Mouse (Mus musculus): Measurements from ENCODE around the gene Fap. TPM values are rescaled to one million over a fixed set of nuclear protein-coding genes. Genes with fewer than 3 reads are reported as not detected.

The Fap gene
- polyA plus RNA-seq, 1 experiment from 2014 or later = 10.5 TPM

- ATAC-seq = no peak
- H3K9me3 ChIP-seq (ENCODE audit: control insufficient read depth, low read length) = no peaks in the 10 kb centered on the region
- 39% methylated on average over 9 of the region's 9 CpGs for whole genome bisulfite sequencing
- no peak overlapping the region for H3K9ac ChIP-seq (ENCODE audit: low read depth, low read length)
- no peak overlapping the region for H3K27ac ChIP-seq (ENCODE audit: low read length)
- no peaks in the 10 kb centered on the region for H3K36me3 ChIP-seq (ENCODE audit: control insufficient read depth, insufficient read depth, low read length)
- no peak overlapping the region for H3K4me2 ChIP-seq (ENCODE audit: low read depth, low read length)
- no peaks in the 10 kb centered on the region for H3K4me1 ChIP-seq (ENCODE audit: control insufficient read depth, insufficient read depth, low read length)
- 0 out of 2 replicates have a peak, but pooled peaks cover 3% of the 10 kb centered on the region for H3K27me3 ChIP-seq (replicated peaks; ENCODE audit: control insufficient read depth, insufficient read depth, low read length)
- no peak overlapping the region for H3K4me3 ChIP-seq (ENCODE audit: low read length)
Observed at GRCm38 (mm10) chr2:62458070-62458469, 115.8 kb downstream of the Fap start.

GRCm38 (mm10) chr2:62454991-62455390 lies 118.9 kb downstream of the Fap start:
- no peaks in the 10 kb centered on the region for H3K36me3 ChIP-seq (ENCODE audit: control insufficient read depth, insufficient read depth, low read length)
- H3K4me2 ChIP-seq (ENCODE audit: low read depth, low read length) = no peak overlapping the region
- H3K9ac ChIP-seq (ENCODE audit: low read depth, low read length) = no peak overlapping the region
- H3K27me3 ChIP-seq (replicated peaks; ENCODE audit: control insufficient read depth, insufficient read depth, low read length) = 0 out of 2 replicates have a peak, but pooled peaks cover 3% of the 10 kb centered on the region
- H3K9me3 ChIP-seq (ENCODE audit: control insufficient read depth, low read length) = no peaks in the 10 kb centered on the region
- H3K4me3 ChIP-seq (ENCODE audit: low read length) = no peak overlapping the region
- H3K27ac ChIP-seq (ENCODE audit: low read length) = no peak overlapping the region
- ATAC-seq = no peak
- H3K4me1 ChIP-seq (ENCODE audit: control insufficient read depth, insufficient read depth, low read length) = no peaks in the 10 kb centered on the region
- 82% methylated on average over 11 of the region's 11 CpGs for WGBS

GRCm38 (mm10) chr2:62454033-62454432 lies 119.8 kb downstream of the Fap start:
- Histone ChIP-seq H3K4me3 (ENCODE audit: low read length) (no peak overlapping the region), H3K9me3 (ENCODE audit: control insufficient read depth, low read length) (no peaks in the 10 kb centered on the region), H3K27ac (ENCODE audit: low read length) (no peak overlapping the region), H3K4me1 (ENCODE audit: control insufficient read depth, insufficient read depth, low read length) (no peaks in the 10 kb centered on the region), H3K9ac (ENCODE audit: low read depth, low read length) (no peak overlapping the region), H3K27me3 (replicated peaks; ENCODE audit: control insufficient read depth, insufficient read depth, low read length) (0 out of 2 replicates have a peak, but pooled peaks cover 3% of the 10 kb centered on the region), H3K4me2 (ENCODE audit: low read depth, low read length) (no peak overlapping the region), H3K36me3 (ENCODE audit: control insufficient read depth, insufficient read depth, low read length) (no peaks in the 10 kb centered on the region)
- no peak for ATAC-seq
- WGBS = 87% methylated on average over 6 of the region's 6 CpGs

Other genes starting within 250 kb of the Fap start
- 85.0 and 104 TPM in 2 replicates for gene Dpp4, start 161.8 kb downstream of the Fap start, polyA plus RNA-seq (2015; fragmentation: Nextera tagmentation; extraction: Ambion mirVana)
- gene Gcg, start 90.4 kb downstream of the Fap start, polyA plus RNA-seq (2015; fragmentation: Nextera tagmentation; extraction: Ambion mirVana) = 66.9 and 85.5 TPM in 2 replicates
- gene Ifih1, start 72.2 kb upstream of the Fap start, polyA plus RNA-seq (2015; fragmentation: Nextera tagmentation; extraction: Ambion mirVana) = 6.0 and 6.4 TPM in 2 replicates
- gene Gca, start 90.2 kb upstream of the Fap start, polyA plus RNA-seq (2015; fragmentation: Nextera tagmentation; extraction: Ambion mirVana) = 7.2 and 7.6 TPM in 2 replicates